Mouse (Mus musculus) E14TG2a.4 (cell line): ENCODE results near the gene Rcsd1.

Experiments
- H3K27me3 ChIP-seq: 2 replicates; pipeline ENCODE4 v1.6.1; 2014; ENCODE audit warnings: low read length, control low read depth; ENCODE audit not compliant: insufficient read depth
- H3K36me3 ChIP-seq: 2 replicates; pipeline ENCODE4 v1.6.1; 2014; ENCODE audit warnings: low read length, control low read depth; ENCODE audit not compliant: insufficient read depth
- H3K4me1 ChIP-seq: replicated peaks from 2 replicates; pipeline ENCODE4 v1.6.1; 2014; ENCODE audit warnings: low read depth, low read length, control low read depth
- H3K4me3 ChIP-seq: replicated peaks from 2 replicates; pipeline ENCODE4 v1.5.1; 2014; ENCODE audit warnings: mild to moderate bottlenecking, low read length
- H3K9me3 ChIP-seq: 2 replicates; pipeline ENCODE4 v1.6.1; 2014; ENCODE audit warnings: low read length, control low read depth
- CTCF ChIP-seq: conservative IDR thresholded peaks from 2 replicates; pipeline ENCODE4 v1.5.1; 2014; ENCODE audit warnings: low read length
- NANOG ChIP-seq: IDR thresholded peaks from 2 replicates; pipeline ENCODE4 v1.6.1; 2014; ENCODE audit warnings: borderline replicate concordance, low read length, mixed read lengths
- POU5F1 ChIP-seq: IDR thresholded peaks from 2 replicates; pipeline ENCODE4 v1.6.1; 2014; ENCODE audit warnings: low read length, borderline replicate concordance

Rcsd1 gene

GRCm38 (mm10) chr1:165707640-165708322 is 1.8 kb downstream of the Rcsd1 start:
- Histone ChIP-seq H3K9me3 (no peaks in the 10 kb centered on the region), H3K27me3 (peaks cover 77% of the 10 kb centered on the region), H3K36me3 (no peaks in the 10 kb centered on the region), H3K4me3 (peak overlapping the region; percentile 85), H3K4me1 (peaks cover 31% of the 10 kb centered on the region)
- TF ChIP-seq POU5F1 (no peak), NANOG (no peak), CTCF (no peak)

DNA sequence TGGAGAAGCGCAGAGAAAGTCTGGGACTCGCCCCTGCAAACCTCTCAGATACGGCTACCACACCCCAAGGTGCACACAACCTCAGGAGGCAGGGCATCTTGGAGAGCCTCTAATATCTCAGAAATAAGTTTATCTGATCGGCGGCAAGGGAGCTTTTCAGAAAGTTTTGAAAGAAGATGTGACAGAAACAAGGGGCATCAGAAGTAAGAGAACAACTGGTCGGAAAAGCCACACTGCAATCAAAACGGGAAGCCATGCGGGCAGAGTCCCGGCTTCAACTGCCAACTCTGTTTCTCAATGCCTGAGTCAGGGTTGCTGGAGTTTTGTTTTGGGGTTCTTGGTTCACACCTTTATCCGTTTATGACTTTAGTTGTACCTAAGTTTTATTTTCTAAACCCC is 2.3 kb downstream of the Rcsd1 start:
- H3K9me3 ChIP-seq, result no peaks in the 10 kb centered on the region
- peak overlapping the region; percentile 85 for H3K4me3 ChIP-seq
- TF ChIP-seq NANOG, result no peak
- TF ChIP-seq POU5F1, result no peak
- no peak for TF ChIP-seq CTCF
- no peaks in the 10 kb centered on the region for H3K36me3 ChIP-seq
- H3K27me3 ChIP-seq, result peaks cover 83% of the 10 kb centered on the region
- H3K4me1 ChIP-seq, result peaks cover 37% of the 10 kb centered on the region

DNA sequence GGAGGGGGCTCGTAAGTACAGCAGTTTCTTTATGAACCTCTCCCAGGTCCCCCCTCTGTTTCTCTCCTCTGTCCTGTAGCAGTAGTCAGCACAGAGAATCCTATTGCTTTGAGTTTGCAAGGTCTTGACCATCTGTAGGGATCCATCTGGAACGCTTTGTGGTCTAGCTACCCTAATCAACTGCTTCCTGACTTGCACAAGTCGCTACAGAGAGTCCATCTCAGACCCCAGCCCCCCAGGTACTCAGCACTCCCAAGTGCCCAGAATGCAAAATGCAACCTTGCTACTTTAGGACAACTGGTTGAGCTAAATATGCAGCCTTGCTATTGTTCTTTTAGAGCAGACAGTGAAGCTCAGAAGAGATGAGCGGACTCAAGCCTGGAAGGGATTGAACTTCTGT is 3.1 kb downstream of the Rcsd1 start:
- Histone ChIP-seq H3K9me3 (no peaks in the 10 kb centered on the region), H3K4me1 (peaks cover 42% of the 10 kb centered on the region), H3K36me3 (no peaks in the 10 kb centered on the region), H3K4me3 (no peak overlapping the region), H3K27me3 (peaks cover 90% of the 10 kb centered on the region)
- no peak for TF ChIP-seq NANOG
- TF ChIP-seq CTCF, result no peak
- no peak for TF ChIP-seq POU5F1

- H3K9me3 ChIP-seq, result no peaks in the 10 kb centered on the region
- H3K36me3 ChIP-seq, result no peaks in the 10 kb centered on the region
- H3K4me3 ChIP-seq, result no peak overlapping the region
- TF ChIP-seq CTCF (no peak), POU5F1 (no peak), NANOG (no peak)
- H3K27me3 ChIP-seq, result peaks cover 94% of the 10 kb centered on the region
- peaks cover 48% of the 10 kb centered on the region for H3K4me1 ChIP-seq
Measured at GRCm38 (mm10) chr1:165705868-165706348, 3.6 kb downstream of the Rcsd1 start.

GRCm38 (mm10) chr1:165705368-165705767 is 4.2 kb downstream of the Rcsd1 start:
- Histone ChIP-seq H3K36me3 (no peaks in the 10 kb centered on the region), H3K4me1 (peaks cover 52% of the 10 kb centered on the region), H3K9me3 (no peaks in the 10 kb centered on the region), H3K4me3 (no peak overlapping the region), H3K27me3 (peaks cover 97% of the 10 kb centered on the region)
- TF ChIP-seq CTCF, result no peak
- TF ChIP-seq NANOG, result no peak
- no peak for TF ChIP-seq POU5F1

DNA sequence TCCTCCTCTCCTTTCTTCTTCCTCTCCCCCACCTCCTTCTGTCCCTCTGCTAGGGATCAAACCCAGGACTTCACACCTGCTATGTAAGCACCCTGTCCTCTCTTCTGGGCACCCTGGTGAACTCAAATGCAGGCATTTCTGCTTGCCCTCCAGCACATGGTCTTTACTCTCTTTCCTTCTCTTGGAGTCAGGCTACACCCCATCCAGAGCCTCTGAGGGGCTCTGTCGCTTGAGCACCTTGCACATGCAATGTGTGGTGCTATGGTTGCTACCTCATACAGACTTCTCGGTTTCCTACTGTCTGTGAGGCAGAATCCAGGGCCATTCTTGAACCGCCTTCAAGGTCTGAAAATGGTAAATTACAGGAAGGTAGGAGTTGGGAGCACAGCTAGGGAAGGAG is 4.7 kb downstream of the Rcsd1 start:
- H3K9me3 ChIP-seq, result no peaks in the 10 kb centered on the region
- TF ChIP-seq POU5F1 (no peak), CTCF (no peak), NANOG (no peak)
- peaks cover 57% of the 10 kb centered on the region for H3K4me1 ChIP-seq
- peaks cover 94% of the 10 kb centered on the region for H3K27me3 ChIP-seq
- H3K36me3 ChIP-seq, result no peaks in the 10 kb centered on the region
- H3K4me3 ChIP-seq, result no peak overlapping the region

- TF ChIP-seq CTCF (no peak), NANOG (no peak), POU5F1 (no peak)
- Histone ChIP-seq H3K36me3 (no peaks in the 10 kb centered on the region), H3K4me1 (peaks cover 45% of the 10 kb centered on the region), H3K4me3 (no peak overlapping the region; the same call in 1 of the 2 replicates), H3K9me3 (no peaks in the 10 kb centered on the region), H3K27me3 (peaks cover 87% of the 10 kb centered on the region)
Measured at GRCm38 (mm10) chr1:165702221-165703031, 7.1 kb downstream of the Rcsd1 start.

DNA sequence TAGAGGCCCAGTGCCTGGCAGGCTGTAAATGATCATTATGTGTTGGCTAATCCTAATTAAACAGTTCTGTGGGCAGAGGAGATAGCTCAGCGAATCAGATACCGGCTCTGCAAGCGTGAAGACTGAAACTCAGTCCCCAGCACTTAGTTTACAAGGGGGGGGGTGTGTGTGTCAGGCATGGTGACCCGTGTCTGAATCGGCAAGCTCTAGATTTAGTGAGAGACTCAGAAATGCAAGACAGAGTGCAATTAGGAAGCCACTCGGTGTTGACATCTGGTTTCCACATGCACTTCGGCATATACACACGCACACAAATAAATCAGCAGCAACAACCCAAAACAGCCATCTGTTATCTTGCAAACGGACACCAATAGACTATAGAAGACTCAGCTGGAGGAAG is 8.0 kb downstream of the Rcsd1 start:
- Histone ChIP-seq H3K4me1 (peaks cover 36% of the 10 kb centered on the region), H3K36me3 (no peaks in the 10 kb centered on the region), H3K9me3 (no peaks in the 10 kb centered on the region), H3K4me3 (no peak overlapping the region), H3K27me3 (peaks cover 79% of the 10 kb centered on the region)
- TF ChIP-seq NANOG (no peak), POU5F1 (no peak)
